20 mouse cellular contexts compared by ENCODE assay signal in the genomic region with DNA sequence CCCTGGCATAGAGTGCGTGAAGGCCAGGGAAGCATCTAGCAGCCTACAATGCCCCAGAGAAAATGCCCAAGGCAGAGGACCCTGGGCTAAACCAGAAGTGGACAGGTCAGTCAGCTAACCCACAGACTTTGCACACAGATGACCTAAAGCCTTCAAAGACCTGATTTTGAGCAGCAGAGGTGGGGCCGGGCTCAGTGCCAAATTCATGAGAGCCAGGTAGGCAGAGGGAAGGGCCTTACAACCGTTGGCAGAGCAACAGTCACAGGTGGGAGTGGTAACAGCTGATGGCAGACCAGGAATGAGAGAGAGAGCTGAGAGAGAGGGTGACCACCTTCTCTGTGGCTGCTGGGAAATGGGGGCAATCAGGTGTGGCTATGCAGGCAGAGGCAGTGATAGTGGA. TPM values are rescaled to one million over a fixed set of nuclear protein-coding genes. Genes with fewer than 3 reads are reported as not detected.
DNase-seq lines count a peak whose midpoint lies in the region; ATAC-seq and TF ChIP-seq lines count a peak whose summit lies in the region.
"Had no signal": no experiment of that assay in that cellular context is flagged by ENCODE, and none has a peak within 500 bp of the region (broad histone marks: within the 10 kb centered on the region; RNA-seq: fewer than 3 reads in every experiment).

No protein-coding gene starts in this region.

- H3K27ac ChIP-seq in forebrain, embryonic 12.5 days: no peak overlapping the region
- no peak overlapping the region for H3K27ac ChIP-seq in forebrain, postnatal 0 days (ENCODE audit: low read depth, low read length)
- H3K27ac ChIP-seq in midbrain, embryonic 14.5 days (replicated peaks; ENCODE audit: low read depth, low read length): no peak overlapping the region

- no peaks in the 10 kb centered on the region for H3K9me3 ChIP-seq in forebrain, embryonic 12.5 days
- no peaks in the 10 kb centered on the region for H3K9me3 ChIP-seq in forebrain, postnatal 0 days (ENCODE audit: low read length)
- no peaks in the 10 kb centered on the region for H3K9me3 ChIP-seq in midbrain, embryonic 14.5 days (ENCODE audit: control insufficient read depth, low read length)
- H3K9me3 ChIP-seq: limb, embryonic 10.5 days had no signal

- peaks cover 26% of the 10 kb centered on the region for H3K4me1 ChIP-seq in forebrain, embryonic 12.5 days
- H3K4me1 ChIP-seq in forebrain, postnatal 0 days (ENCODE audit: insufficient read depth): peaks cover 11% of the 10 kb centered on the region
- H3K4me1 ChIP-seq in midbrain, embryonic 14.5 days (ENCODE audit: control insufficient read depth, insufficient read depth, low read length): peaks cover 13% of the 10 kb centered on the region; the same call in 1 of the 2 replicates

- H3K4me3 ChIP-seq in forebrain, embryonic 12.5 days (replicated peaks): no peak overlapping the region
- H3K4me3 ChIP-seq in forebrain, postnatal 0 days (ENCODE audit: low read depth, low read length): no peak overlapping the region
- H3K4me3 ChIP-seq in midbrain, embryonic 14.5 days (replicated peaks; ENCODE audit: low read depth, low read length): no peak overlapping the region
- H3K4me3 ChIP-seq: limb, embryonic 10.5 days had no signal

- no peaks in the 10 kb centered on the region for H3K36me3 ChIP-seq in forebrain, embryonic 12.5 days (replicated peaks)
- no peaks in the 10 kb centered on the region for H3K36me3 ChIP-seq in forebrain, postnatal 0 days (ENCODE audit: insufficient read depth)
- H3K36me3 ChIP-seq in midbrain, embryonic 14.5 days (ENCODE audit: control insufficient read depth, insufficient read depth, low read length): no peaks in the 10 kb centered on the region

- 0 out of 2 replicates have a peak overlapping the region, but pooled peaks have one; percentile 17 for H3K9ac ChIP-seq in forebrain, embryonic 12.5 days
- no peak overlapping the region for H3K9ac ChIP-seq in forebrain, postnatal 0 days
- H3K9ac ChIP-seq in midbrain, embryonic 14.5 days (replicated peaks; ENCODE audit: low read length): no peak overlapping the region

- H3K27me3 ChIP-seq in forebrain, embryonic 12.5 days: no peaks in the 10 kb centered on the region
- no peaks in the 10 kb centered on the region for H3K27me3 ChIP-seq in forebrain, postnatal 0 days (ENCODE audit: insufficient read depth, low read length)
- H3K27me3 ChIP-seq in midbrain, embryonic 14.5 days (ENCODE audit: control insufficient read depth, insufficient read depth, low read length): no peaks in the 10 kb centered on the region

- WGBS in forebrain, embryonic 12.5 days: 77% methylated on average over 3 of the region's 3 CpGs
- WGBS in forebrain, postnatal 0 days: 74% methylated on average over 3 of the region's 3 CpGs
- 82% methylated on average over 3 of the region's 3 CpGs for WGBS in midbrain, embryonic 14.5 days

- no peak for DNase-seq in forebrain, postnatal 0 days
- peak; percentile 50 for DNase-seq in testis, postnatal 10 days (ENCODE audit: low spot score)
- no peak for DNase-seq in testis, postnatal 14 days (ENCODE audit: low spot score)
- peak; percentile 67 for DNase-seq in lung, postnatal 10 days
- no peak for DNase-seq in midbrain, embryonic 14.5 days
- no peak for DNase-seq in B cell, adult 2 months
- no peak for DNase-seq in adrenal gland, postnatal 10 days
- DNase-seq: adrenal gland, postnatal 25 days; thymus, postnatal 4 days had no signal

- no peak for TF ChIP-seq CTCF in forebrain, postnatal 0 days (IDR thresholded peaks at IDR 0.05; ENCODE audit: low read depth)

- no peak overlapping the region for H3K4me2 ChIP-seq in forebrain, embryonic 12.5 days
- no peak overlapping the region for H3K4me2 ChIP-seq in forebrain, postnatal 0 days (ENCODE audit: low read depth)
- no peak overlapping the region for H3K4me2 ChIP-seq in midbrain, embryonic 14.5 days (ENCODE audit: low read length)

- no peak for ATAC-seq in forebrain, embryonic 12.5 days (ENCODE audit: low FRiP score)
- ATAC-seq in forebrain, postnatal 0 days: no peak
- ATAC-seq in midbrain, embryonic 14.5 days (ENCODE audit: low FRiP score, low TSS enrichment): no peak
- ATAC-seq: forebrain, embryonic 16.5 days; inflammation-experienced regulatory T-cells, adult 6 months had no signal

RNA-seq across cellular contexts. Expression of a gene that starts 3.9 kb away (rescaled TPM):
- 1.5 and 1.7 TPM in 2 replicates for polyA plus RNA-seq in forebrain, embryonic 12.5 days (2016; fragmentation: Nextera tagmentation; extraction: Ambion mirVana)
- 1.9 and 2.5 TPM in 2 replicates for total RNA-seq in forebrain, postnatal 0 days (2014; rRNA removed)
- 1.2 and 1.5 TPM in 2 replicates for polyA plus RNA-seq in forebrain, postnatal 0 days (2015; fragmentation: Nextera tagmentation; extraction: Ambion mirVana)
- 0.78 and 1.6 TPM in 2 replicates for polyA plus RNA-seq in midbrain, embryonic 14.5 days (2014; fragmentation: Nextera tagmentation; extraction: Ambion mirVana)
- 10 to 100 TPM; 16.6 to 18.1 TPM for total RNA-seq in adrenal gland, postnatal 10 days (2021)

RNA-seq across cellular contexts. Expression of a gene that starts 16.0 kb away (rescaled TPM):
- polyA plus RNA-seq in forebrain, embryonic 12.5 days (2016; fragmentation: Nextera tagmentation; extraction: Ambion mirVana): 18.2 and 20.3 TPM in 2 replicates
- total RNA-seq in forebrain, postnatal 0 days (2014; rRNA removed): 44.2 and 53.6 TPM in 2 replicates
- polyA plus RNA-seq in forebrain, postnatal 0 days (2015; fragmentation: Nextera tagmentation; extraction: Ambion mirVana): 15.4 and 17.2 TPM in 2 replicates
- 16.9 and 21.4 TPM in 2 replicates for polyA plus RNA-seq in midbrain, embryonic 14.5 days (2014; fragmentation: Nextera tagmentation; extraction: Ambion mirVana)
- 10 to 100 TPM; 27.8 to 38.0 TPM for total RNA-seq in adrenal gland, postnatal 10 days (2021)

RNA-seq across cellular contexts. Expression of a gene that starts 20.0 kb away (rescaled TPM):
- 28.6 and 28.8 TPM in 2 replicates for polyA plus RNA-seq in forebrain, embryonic 12.5 days (2016; fragmentation: Nextera tagmentation; extraction: Ambion mirVana)
- total RNA-seq in forebrain, postnatal 0 days (2014; rRNA removed): 8.1 and 8.5 TPM in 2 replicates
- polyA plus RNA-seq in forebrain, postnatal 0 days (2015; fragmentation: Nextera tagmentation; extraction: Ambion mirVana): 12.4 and 13.9 TPM in 2 replicates
- polyA plus RNA-seq in midbrain, embryonic 14.5 days (2014; fragmentation: Nextera tagmentation; extraction: Ambion mirVana): 6.4 and 11.6 TPM in 2 replicates
- total RNA-seq in adrenal gland, postnatal 10 days (2021): 10 to 100 TPM; 96.0 to 97.9 TPM

RNA-seq across cellular contexts. Expression of a gene that starts 27.4 kb away (rescaled TPM):
- polyA plus RNA-seq in forebrain, embryonic 12.5 days (2016; fragmentation: Nextera tagmentation; extraction: Ambion mirVana): not detected in 2 replicates
- not detected in 2 replicates for total RNA-seq in forebrain, postnatal 0 days (2014; rRNA removed)
- polyA plus RNA-seq in forebrain, postnatal 0 days (2015; fragmentation: Nextera tagmentation; extraction: Ambion mirVana): not detected in 2 replicates
- not detected in 2 replicates for polyA plus RNA-seq in midbrain, embryonic 14.5 days (2014; fragmentation: Nextera tagmentation; extraction: Ambion mirVana)
- total RNA-seq in adrenal gland, postnatal 10 days (2021): not detected
- total RNA-seq: adrenal gland, postnatal 25 days; ES-E14; gastrocnemius, postnatal 4 days; layer of hippocampus, postnatal 14 days; megakaryocyte progenitor cell, adult 5-6 weeks; monocyte, adult 5-6 weeks; neutrophil, adult 5-6 weeks had no signal
- polyA plus RNA-seq: forebrain, embryonic 16.5 days; heart, postnatal 0 days; inflammation-experienced regulatory T-cells, adult 6 months; limb, embryonic 10.5 days had no signal

RNA-seq across cellular contexts. Expression of a gene that starts 30.5 kb away (rescaled TPM):
- 187 and 198 TPM in 2 replicates for polyA plus RNA-seq in forebrain, embryonic 12.5 days (2016; fragmentation: Nextera tagmentation; extraction: Ambion mirVana)
- total RNA-seq in forebrain, postnatal 0 days (2014; rRNA removed): 7.4 and 11.6 TPM in 2 replicates
- 8.9 and 9.9 TPM in 2 replicates for polyA plus RNA-seq in forebrain, postnatal 0 days (2015; fragmentation: Nextera tagmentation; extraction: Ambion mirVana)
- 11.3 and 21.5 TPM in 2 replicates for polyA plus RNA-seq in midbrain, embryonic 14.5 days (2014; fragmentation: Nextera tagmentation; extraction: Ambion mirVana)
- total RNA-seq in adrenal gland, postnatal 10 days (2021): 10 to 100 TPM; 28.5 to 34.8 TPM

Comparison
In these comparisons a context has a peak if more than half of its experiments do, and no peak if none do; other contexts are left out.
1. DNase-seq: peak in testis, postnatal 10 days (single experiment) and lung, postnatal 10 days (single experiment); none in forebrain, postnatal 0 days (single experiment), testis, postnatal 14 days (single experiment), midbrain, embryonic 14.5 days (single experiment), B cell, adult 2 months (0 of 2) and adrenal gland, postnatal 10 days (single experiment).